Mouse (Mus musculus): ENCODE measurements around the gene Bscl2. TPM values are rescaled to one million over a fixed set of nuclear protein-coding genes. Genes with fewer than 3 reads are reported as not detected.
"Not testable (repeated sequence)": the region's sequence is repeated elsewhere in the genome, so short reads cannot be mapped to it uniquely, and the experiment has no call there.

Bscl2 gene
- polyA plus RNA-seq, 1 experiment, result 136 TPM

DNA sequence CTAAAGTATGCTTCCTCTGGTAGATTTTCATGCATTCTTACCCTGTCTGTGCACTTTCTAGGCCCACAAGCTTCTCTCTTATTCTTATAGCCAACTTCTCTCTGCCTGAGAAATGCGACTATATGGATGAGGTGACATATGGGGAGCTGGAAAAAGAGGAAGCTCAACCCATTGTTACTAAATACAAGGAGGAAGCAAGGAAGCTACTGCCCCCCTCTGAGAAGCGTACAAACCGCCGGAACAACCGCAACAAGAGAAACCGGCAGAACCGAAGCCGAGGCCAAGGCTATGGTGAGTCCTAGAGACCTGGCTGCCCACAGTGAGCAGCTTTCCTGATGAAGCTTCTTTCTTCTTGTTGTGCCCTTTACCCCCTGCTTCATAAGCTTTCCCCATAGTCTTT, 7.6 kb upstream of the Bscl2 start, which contains the start of gene AC129217.1:
Gene AC129217.1 (plus strand): TSS at position 114 of the 400 bp plus-strand sequence.
- Histone ChIP-seq H3K27ac (ENCODE audit: control insufficient read depth, insufficient read depth, low read length) (no peak within 1 kb of the TSS), H3K36me3 (ENCODE audit: control insufficient read depth, insufficient read depth, low read length) (peaks cover 97% of the 10 kb centered on the region), H3K4me1 (replicated peaks; ENCODE audit: control insufficient read depth, insufficient read depth, low read length) (no peaks in the 10 kb centered on the region), H3K4me3 (ENCODE audit: control insufficient read depth, insufficient read depth, low read length) (no peak within 1 kb of the TSS), H3K27me3 (ENCODE audit: control insufficient read depth, insufficient read depth, low read length) (no peaks in the 10 kb centered on the region)
- WGBS, result 61% methylated on average over 8 of the region's 8 CpGs
- no peak for TF ChIP-seq POLR2A (IDR thresholded peaks at IDR 0.05; ENCODE audit: control insufficient read depth, extremely low read depth, insufficient read depth, low read length, poor library complexity)
- TF ChIP-seq CTCF (IDR thresholded peaks at IDR 0.05; ENCODE audit: borderline replicate concordance, control insufficient read depth, extremely low read depth, insufficient read depth, low read length, poor library complexity), result no peak
- DNase-seq, result no peak

DNA sequence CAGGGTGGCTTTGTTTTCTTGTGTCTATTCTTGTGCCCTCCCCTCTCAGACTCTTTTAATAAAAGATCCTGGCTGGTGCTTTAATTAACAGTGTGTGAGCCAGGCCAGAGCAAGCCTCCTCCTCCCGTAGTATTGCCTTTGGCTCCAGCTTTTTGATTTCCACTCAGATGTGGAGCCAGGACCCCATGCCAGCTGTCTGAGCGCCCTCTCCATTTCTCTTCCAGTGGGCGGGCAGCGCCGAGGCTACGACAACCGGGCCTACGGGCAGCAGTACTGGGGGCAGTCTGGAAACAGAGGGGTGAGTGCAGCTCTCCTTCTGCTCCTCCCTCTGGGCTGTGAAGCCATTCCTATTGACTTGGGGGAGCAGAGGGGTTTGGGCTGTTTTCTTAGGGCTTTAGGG, 6.6 kb upstream of the Bscl2 start:
- TF ChIP-seq CTCF (IDR thresholded peaks at IDR 0.05; ENCODE audit: borderline replicate concordance, control insufficient read depth, extremely low read depth, insufficient read depth, low read length, poor library complexity) (no peak), POLR2A (IDR thresholded peaks at IDR 0.05; ENCODE audit: control insufficient read depth, extremely low read depth, insufficient read depth, low read length, poor library complexity) (no peak)
- no peak for DNase-seq
- Histone ChIP-seq H3K4me3 (ENCODE audit: control insufficient read depth, insufficient read depth, low read length) (no peak overlapping the region), H3K4me1 (replicated peaks; ENCODE audit: control insufficient read depth, insufficient read depth, low read length) (no peaks in the 10 kb centered on the region), H3K27me3 (ENCODE audit: control insufficient read depth, insufficient read depth, low read length) (no peaks in the 10 kb centered on the region), H3K27ac (ENCODE audit: control insufficient read depth, insufficient read depth, low read length) (no peak overlapping the region), H3K36me3 (ENCODE audit: control insufficient read depth, insufficient read depth, low read length) (peaks cover 88% of the 10 kb centered on the region)
- WGBS, result 98% methylated on average over 8 of the region's 8 CpGs

DNA sequence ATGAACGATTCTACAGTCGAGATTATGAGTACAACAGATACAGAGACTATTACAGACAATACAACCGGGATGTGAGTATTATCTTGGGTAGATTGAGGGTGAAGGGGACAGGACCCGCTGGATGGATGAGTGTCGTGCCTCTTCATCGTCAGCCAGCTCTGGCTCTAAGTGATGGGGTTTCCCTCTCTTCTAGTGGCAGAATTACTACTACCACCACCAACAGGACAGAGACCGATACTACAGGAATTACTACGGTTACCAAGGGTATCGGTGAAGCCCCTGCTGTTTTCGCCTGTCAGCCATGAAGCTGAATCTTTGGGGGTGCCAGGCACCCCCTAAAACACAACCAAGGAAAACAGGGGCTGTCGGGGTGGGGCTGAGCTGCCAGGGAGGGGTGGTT, 6.0 kb upstream of the Bscl2 start:
- no peak for DNase-seq
- no peaks in the 10 kb centered on the region for H3K27me3 ChIP-seq (ENCODE audit: control insufficient read depth, insufficient read depth, low read length)
- peaks cover 82% of the 10 kb centered on the region for H3K36me3 ChIP-seq (ENCODE audit: control insufficient read depth, insufficient read depth, low read length)
- TF ChIP-seq POLR2A (IDR thresholded peaks at IDR 0.05; ENCODE audit: control insufficient read depth, extremely low read depth, insufficient read depth, low read length, poor library complexity), result no peak
- no peak for TF ChIP-seq CTCF (IDR thresholded peaks at IDR 0.05; ENCODE audit: borderline replicate concordance, control insufficient read depth, extremely low read depth, insufficient read depth, low read length, poor library complexity)
- H3K27ac ChIP-seq (ENCODE audit: control insufficient read depth, insufficient read depth, low read length), result no peak overlapping the region
- H3K4me3 ChIP-seq (ENCODE audit: control insufficient read depth, insufficient read depth, low read length), result no peak overlapping the region
- 96% methylated on average over 11 of the region's 11 CpGs for WGBS
- H3K4me1 ChIP-seq (replicated peaks; ENCODE audit: control insufficient read depth, insufficient read depth, low read length), result no peaks in the 10 kb centered on the region

DNA sequence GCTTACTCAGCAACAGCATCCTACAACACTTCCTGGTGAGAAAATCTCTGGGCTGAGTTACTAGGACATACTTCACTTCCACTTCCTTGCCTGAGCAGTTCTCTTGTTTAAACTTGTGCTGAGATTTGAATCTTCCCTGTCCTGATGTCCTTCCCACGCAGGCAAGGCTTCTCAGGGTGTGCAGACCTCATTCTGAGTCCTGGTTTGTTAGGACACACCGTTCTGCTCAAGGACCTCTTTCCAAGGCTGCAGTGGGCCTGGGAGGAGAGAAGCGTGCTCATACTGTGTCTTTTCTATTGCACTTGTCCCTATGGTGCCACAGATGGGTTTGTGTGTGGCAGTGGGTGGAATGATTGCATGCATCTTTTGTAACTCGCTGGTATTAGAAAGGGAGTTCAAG, 4.3 kb upstream of the Bscl2 start:
- H3K4me3 ChIP-seq (ENCODE audit: control insufficient read depth, insufficient read depth, low read length), result no peak overlapping the region
- H3K27me3 ChIP-seq (ENCODE audit: control insufficient read depth, insufficient read depth, low read length), result no peaks in the 10 kb centered on the region
- H3K4me1 ChIP-seq (replicated peaks; ENCODE audit: control insufficient read depth, insufficient read depth, low read length), result peaks cover under 1% of the 10 kb centered on the region
- no peak for DNase-seq
- H3K36me3 ChIP-seq (ENCODE audit: control insufficient read depth, insufficient read depth, low read length), result peaks cover 65% of the 10 kb centered on the region
- WGBS, result 94% methylated on average over 4 of the region's 4 CpGs
- H3K27ac ChIP-seq (ENCODE audit: control insufficient read depth, insufficient read depth, low read length), result no peak overlapping the region
- no peak for TF ChIP-seq CTCF (IDR thresholded peaks at IDR 0.05; ENCODE audit: borderline replicate concordance, control insufficient read depth, extremely low read depth, insufficient read depth, low read length, poor library complexity)
- TF ChIP-seq POLR2A (IDR thresholded peaks at IDR 0.05; ENCODE audit: control insufficient read depth, extremely low read depth, insufficient read depth, low read length, poor library complexity), result no peak

DNA sequence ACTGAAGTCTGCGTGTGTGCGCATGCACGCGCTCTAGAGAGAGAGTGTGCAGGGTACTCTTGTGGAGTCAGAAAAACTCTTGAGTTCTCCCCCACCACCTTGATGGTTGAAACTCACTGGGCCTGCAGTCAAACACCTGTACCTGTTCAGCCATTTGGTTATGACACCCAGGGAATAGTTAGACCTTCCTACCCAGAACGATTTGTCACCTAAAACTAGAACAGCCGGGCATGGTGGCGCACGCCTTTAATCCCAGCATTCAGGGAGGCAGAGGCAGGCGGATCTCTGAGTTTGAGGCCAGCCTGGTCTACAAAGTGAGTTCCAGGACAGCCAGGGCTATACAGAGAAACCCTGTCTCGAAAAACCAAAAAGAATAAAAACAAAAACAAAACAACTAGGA, 940 bp upstream of the Bscl2 start:
- WGBS, result 97% methylated on average over 10 of the region's 10 CpGs
- Histone ChIP-seq H3K36me3 (ENCODE audit: control insufficient read depth, insufficient read depth, low read length) (peaks cover 33% of the 10 kb centered on the region), H3K4me1 (replicated peaks; ENCODE audit: control insufficient read depth, insufficient read depth, low read length) (peaks cover 32% of the 10 kb centered on the region)
- not testable (repeated sequence) for H3K27ac ChIP-seq (ENCODE audit: control insufficient read depth, insufficient read depth, low read length); H3K4me3 ChIP-seq (ENCODE audit: control insufficient read depth, insufficient read depth, low read length); DNase-seq; H3K27me3 ChIP-seq (ENCODE audit: control insufficient read depth, insufficient read depth, low read length)

DNA sequence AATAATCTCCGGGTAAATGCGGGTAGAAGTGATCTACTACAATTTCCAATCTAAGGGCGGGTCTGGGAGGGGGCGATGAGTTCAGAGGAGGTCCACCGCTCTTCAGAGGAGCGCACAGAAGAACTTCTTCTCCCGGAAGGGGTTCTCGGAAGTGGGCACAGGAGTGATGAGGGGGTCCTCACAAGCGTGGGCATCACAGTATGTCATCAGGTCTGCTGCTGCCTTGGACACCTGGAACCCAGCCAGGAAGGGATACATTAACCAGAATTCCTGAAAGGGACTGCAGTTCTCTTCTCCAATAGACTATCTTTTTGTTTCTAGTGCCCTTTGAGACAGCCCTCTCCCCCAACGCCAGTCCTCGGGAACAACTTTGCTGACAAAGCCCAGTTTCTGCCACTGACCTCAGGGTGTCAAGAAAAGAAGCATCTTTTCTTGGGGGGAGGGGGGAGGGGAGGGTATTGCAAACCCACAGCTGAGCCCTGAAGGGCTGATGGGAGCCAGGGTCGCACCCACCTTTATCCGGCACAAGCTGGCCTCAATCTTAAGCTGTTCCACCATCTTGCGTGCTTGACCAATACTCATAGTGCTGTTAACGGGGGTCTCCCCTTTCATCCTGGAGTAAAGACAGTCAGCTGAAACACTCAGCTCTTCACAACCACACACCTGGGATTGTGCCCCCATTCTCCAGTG, 919 bp downstream of the Bscl2 start:
- H3K27me3 ChIP-seq (ENCODE audit: control insufficient read depth, insufficient read depth, low read length), result no peaks in the 10 kb centered on the region
- DNase-seq, result no peak
- peaks cover 16% of the 10 kb centered on the region for H3K36me3 ChIP-seq (ENCODE audit: control insufficient read depth, insufficient read depth, low read length)
- H3K27ac ChIP-seq (ENCODE audit: control insufficient read depth, insufficient read depth, low read length), result no peak overlapping the region
- H3K4me3 ChIP-seq (ENCODE audit: control insufficient read depth, insufficient read depth, low read length), result peak overlapping the region; percentile 86
- peaks cover 33% of the 10 kb centered on the region for H3K4me1 ChIP-seq (replicated peaks; ENCODE audit: control insufficient read depth, insufficient read depth, low read length)
- WGBS, result 32% methylated on average over 15 of the region's 15 CpGs
- TF ChIP-seq CTCF (IDR thresholded peaks at IDR 0.05; ENCODE audit: borderline replicate concordance, control insufficient read depth, extremely low read depth, insufficient read depth, low read length, poor library complexity) (no peak), POLR2A (IDR thresholded peaks at IDR 0.05; ENCODE audit: control insufficient read depth, extremely low read depth, insufficient read depth, low read length, poor library complexity) (no peak)

Data from thymus, adult 2 months (tissue).